Mouse (Mus musculus) regulatory T cell (primary cell): ENCODE data around the gene Cst3.

Experiments used
- in situ Hi-C: fragments of 300-600 bp; cut with MboI, MseI; formaldehyde crosslinking; loops from one replicate; pipeline ENCODE4 v1.15.1; 2025; ENCODE audit warnings: high pct_unique_total_duplicates

Gene Cst3

GRCm38 (mm10) chr2:148856630-148857400, 18.7 kb downstream of the Cst3 start:
- in situ Hi-C loops: no loop called here

GRCm38 (mm10) chr2:148851116-148851906, 24.2 kb downstream of the Cst3 start:
- in situ Hi-C loops: loop anchor here (5.0 kb wide), 1 partner anchor 46 kb away; no protein-coding TSS in a partner anchor

GRCm38 (mm10) chr2:148839224-148839623, 36.3 kb downstream of the Cst3 start:
- in situ Hi-C loops: no loop called here

- in situ Hi-C loops: no loop called here
These were observed 37.3 kb downstream of the Cst3 start for GRCm38 (mm10) chr2:148838075-148838777.

GRCm38 (mm10) chr2:148834912-148835311, 40.6 kb downstream of the Cst3 start, which contains the start of gene Cst9:
TSS of gene Cst9 (plus strand) at chr2:148835147.
- in situ Hi-C loops: no loop called here

GRCm38 (mm10) chr2:148825986-148826385, 49.5 kb downstream of the Cst3 start:
- in situ Hi-C loops: no loop called here
